Mouse (Mus musculus) forebrain, embryonic 10.5 days (tissue): Measurements from ENCODE around the gene Ints1. TPM values are rescaled to one million over a fixed set of nuclear protein-coding genes. Genes with fewer than 3 reads are reported as not detected.

Experiments
- DNase-seq: peaks from one replicate; pipeline ENCODE4 v3.0.0-alpha.2; 2017; ENCODE audit warnings: low spot score; ENCODE audit errors: extremely low spot score
- H3K27ac ChIP-seq: fragments of 300-500 bp; sonication (generic); 2 replicates; pipeline ENCODE4 v1.5.1; 2016; ENCODE audit warnings: mild to moderate bottlenecking
- H3K27me3 ChIP-seq: fragments of 300-500 bp; sonication (generic); 2 replicates; pipeline ENCODE4 v1.6.1; 2016; ENCODE audit warnings: mild to moderate bottlenecking; ENCODE audit not compliant: poor library complexity, severe bottlenecking
- H3K36me3 ChIP-seq: fragments of 300-500 bp; sonication (generic); replicated peaks from 2 replicates; pipeline ENCODE4 v1.6.1; 2016; ENCODE audit warnings: mild to moderate bottlenecking, moderate library complexity
- H3K4me1 ChIP-seq: fragments of 300-500 bp; sonication (generic); 2 replicates; pipeline ENCODE4 v1.6.1; 2016
- H3K4me3 ChIP-seq: fragments of 300-500 bp; sonication (generic); 2 replicates; pipeline ENCODE4 v1.5.1; 2016; ENCODE audit warnings: mild to moderate bottlenecking, moderate library complexity
- H3K9me3 ChIP-seq: fragments of 300-500 bp; sonication (generic); 2 replicates; pipeline ENCODE4 v1.6.1; 2016; ENCODE audit warnings: mild to moderate bottlenecking, moderate library complexity
- WGBS: fragments of 180-500 bp; shearing (Covaris S2); methylation state at CpG from one replicate; pipeline ENCODE4 v1.1.7; 2016; 5-methylcytosine and 5-hydroxymethylcytosine counted together
- polyA plus RNA-seq: library from polyadenylated mRNA; unstranded; fragments of >200 nt; fragmentation: Nextera tagmentation; extraction: Ambion mirVana; gene quantifications from 2 replicates; pipeline ENCODE4 v1.2.1, GENCODE M21; 2016

Ints1 gene
- polyA plus RNA-seq, 1 experiment from 2014 or later = 43.2 TPM

GRCm38 (mm10) chr5:139811677-139812397, 36.4 kb upstream of the Ints1 start:
- 82% methylated on average over 15 of the region's 15 CpGs for WGBS
- Histone ChIP-seq H3K4me3 (no peak overlapping the region), H3K27ac (no peak overlapping the region), H3K9me3 (no peaks in the 10 kb centered on the region), H3K36me3 (no peaks in the 10 kb centered on the region), H3K4me1 (peaks cover 15% of the 10 kb centered on the region), H3K27me3 (peaks cover 38% of the 10 kb centered on the region)
- no peak for DNase-seq

GRCm38 (mm10) chr5:139809397-139809796, 33.9 kb upstream of the Ints1 start:
- Histone ChIP-seq H3K4me1 (peaks cover 25% of the 10 kb centered on the region), H3K27ac (no peak overlapping the region), H3K27me3 (peaks cover 29% of the 10 kb centered on the region), H3K4me3 (no peak overlapping the region), H3K36me3 (no peaks in the 10 kb centered on the region), H3K9me3 (no peaks in the 10 kb centered on the region)
- 65% methylated on average over 4 of the region's 4 CpGs for WGBS
- DNase-seq = no peak

- peaks cover 28% of the 10 kb centered on the region for H3K4me1 ChIP-seq
- H3K4me3 ChIP-seq = no peak overlapping the region
- H3K36me3 ChIP-seq = peaks cover 11% of the 10 kb centered on the region
- 0 out of 2 replicates have a peak overlapping the region, but pooled peaks have one; percentile 59 for H3K27ac ChIP-seq
- H3K27me3 ChIP-seq = no peaks in the 10 kb centered on the region
- no peak for DNase-seq
- 91% methylated on average over 8 of the region's 8 CpGs for WGBS
- no peaks in the 10 kb centered on the region for H3K9me3 ChIP-seq
These were observed 30.4 kb upstream of the Ints1 start for GRCm38 (mm10) chr5:139805924-139806323.

- WGBS = 90% methylated on average over 11 of the region's 11 CpGs
- peak overlapping the region; percentile 59 for H3K27ac ChIP-seq
- H3K4me1 ChIP-seq = peaks cover 33% of the 10 kb centered on the region
- H3K36me3 ChIP-seq = peaks cover 24% of the 10 kb centered on the region
- no peaks in the 10 kb centered on the region for H3K9me3 ChIP-seq
- H3K4me3 ChIP-seq = no peak overlapping the region
- H3K27me3 ChIP-seq = no peaks in the 10 kb centered on the region
- no peak for DNase-seq
These were observed 29.2 kb upstream of the Ints1 start for GRCm38 (mm10) chr5:139804573-139805111.

- H3K27me3 ChIP-seq = no peaks in the 10 kb centered on the region
- H3K27ac ChIP-seq = peak overlapping the region; percentile 59
- H3K9me3 ChIP-seq = no peaks in the 10 kb centered on the region
- peak; percentile 46 for DNase-seq
- peaks cover 35% of the 10 kb centered on the region for H3K4me1 ChIP-seq
- peak overlapping the region; percentile 26; the same call in 1 of the 2 replicates for H3K4me3 ChIP-seq
- peaks cover 28% of the 10 kb centered on the region for H3K36me3 ChIP-seq
- WGBS = 9% methylated on average over 6 of the region's 6 CpGs
These were observed 28.7 kb upstream of the Ints1 start for GRCm38 (mm10) chr5:139804107-139804551.

- Histone ChIP-seq H3K4me3 (peak overlapping the region; percentile 26), H3K36me3 (peaks cover 28% of the 10 kb centered on the region), H3K27ac (peak overlapping the region; percentile 59), H3K27me3 (no peaks in the 10 kb centered on the region), H3K9me3 (no peaks in the 10 kb centered on the region), H3K4me1 (peaks cover 40% of the 10 kb centered on the region)
- 10% methylated on average over 12 of the region's 12 CpGs for WGBS
- peak; percentile 67 for DNase-seq
These were observed 28.2 kb upstream of the Ints1 start for GRCm38 (mm10) chr5:139803601-139804102.

- no peak for DNase-seq
- no peak overlapping the region; the same call in 1 of the 2 replicates for H3K27ac ChIP-seq
- H3K4me1 ChIP-seq = peaks cover 45% of the 10 kb centered on the region
- H3K27me3 ChIP-seq = no peaks in the 10 kb centered on the region
- H3K4me3 ChIP-seq = no peak overlapping the region
- 83% methylated on average over 8 of the region's 8 CpGs for WGBS
- peaks cover 28% of the 10 kb centered on the region for H3K36me3 ChIP-seq
- H3K9me3 ChIP-seq = no peaks in the 10 kb centered on the region
These were observed 27.7 kb upstream of the Ints1 start for GRCm38 (mm10) chr5:139803165-139803564.

GRCm38 (mm10) chr5:139801880-139802279, 26.4 kb upstream of the Ints1 start:
- WGBS = 90% methylated on average over 10 of the region's 10 CpGs
- peaks cover 57% of the 10 kb centered on the region for H3K4me1 ChIP-seq
- DNase-seq = no peak
- H3K27ac ChIP-seq = no peak overlapping the region
- H3K27me3 ChIP-seq = no peaks in the 10 kb centered on the region
- H3K36me3 ChIP-seq = peaks cover 28% of the 10 kb centered on the region
- no peak overlapping the region for H3K4me3 ChIP-seq
- H3K9me3 ChIP-seq = no peaks in the 10 kb centered on the region

- Histone ChIP-seq H3K4me3 (no peak overlapping the region), H3K27me3 (no peaks in the 10 kb centered on the region), H3K27ac (no peak overlapping the region), H3K36me3 (peaks cover 28% of the 10 kb centered on the region), H3K4me1 (peaks cover 64% of the 10 kb centered on the region), H3K9me3 (no peaks in the 10 kb centered on the region)
- no peak for DNase-seq
- 97% methylated on average over 8 of the region's 8 CpGs for WGBS
These were observed 25.8 kb upstream of the Ints1 start for GRCm38 (mm10) chr5:139801231-139801630.

- 0 out of 2 replicates have a peak overlapping the region, but pooled peaks have one; percentile 42 for H3K27ac ChIP-seq
- 94% methylated on average over 33 of the region's 33 CpGs for WGBS
- no peak overlapping the region for H3K4me3 ChIP-seq
- H3K4me1 ChIP-seq = peaks cover 73% of the 10 kb centered on the region
- DNase-seq = no peak
- no peaks in the 10 kb centered on the region for H3K27me3 ChIP-seq
- H3K36me3 ChIP-seq = peaks cover 28% of the 10 kb centered on the region
- H3K9me3 ChIP-seq = no peaks in the 10 kb centered on the region
These were observed 24.5 kb upstream of the Ints1 start for GRCm38 (mm10) chr5:139799801-139800590.

GRCm38 (mm10) chr5:139799041-139799440, 23.6 kb upstream of the Ints1 start:
- H3K4me1 ChIP-seq = peaks cover 73% of the 10 kb centered on the region

GRCm38 (mm10) chr5:139798168-139798900, 22.9 kb upstream of the Ints1 start:
- Histone ChIP-seq H3K36me3 (peaks cover 28% of the 10 kb centered on the region), H3K27ac (peak overlapping the region; percentile 85), H3K4me3 (peak overlapping the region; percentile 38), H3K4me1 (peaks cover 73% of the 10 kb centered on the region), H3K9me3 (no peaks in the 10 kb centered on the region), H3K27me3 (no peaks in the 10 kb centered on the region)
- no peak for DNase-seq
- WGBS = 58% methylated on average over 12 of the region's 12 CpGs

More at GRCm38 (mm10) chr5:139799041-139799440, 23.6 kb upstream of the Ints1 start:
- Histone ChIP-seq H3K9me3 (no peaks in the 10 kb centered on the region), H3K27ac (peak overlapping the region; percentile 42; the same call in 1 of the 2 replicates), H3K36me3 (peaks cover 28% of the 10 kb centered on the region), H3K27me3 (no peaks in the 10 kb centered on the region), H3K4me3 (no peak overlapping the region)
- no peak for DNase-seq
- 94% methylated on average over 9 of the region's 9 CpGs for WGBS
